Mouse (Mus musculus) ovary, postnatal 14 days (tissue): ENCODE data around the gene Gm9195.
A peak's percentile ranks its signal among the peaks of the same experiment; 100 is the strongest.

Experiments used
- DNase-seq: peaks from one replicate; pipeline ENCODE4 v3.0.0; 2022; ENCODE audit warnings: low spot score

Gm9195 gene

GRCm38 (mm10) chr14:72442936-72443335 lies 48.7 kb downstream of the Gm9195 start:
- DNase-seq = no peak

GRCm38 (mm10) chr14:72440929-72441328 lies 50.7 kb downstream of the Gm9195 start:
- DNase-seq = no peak

DNA sequence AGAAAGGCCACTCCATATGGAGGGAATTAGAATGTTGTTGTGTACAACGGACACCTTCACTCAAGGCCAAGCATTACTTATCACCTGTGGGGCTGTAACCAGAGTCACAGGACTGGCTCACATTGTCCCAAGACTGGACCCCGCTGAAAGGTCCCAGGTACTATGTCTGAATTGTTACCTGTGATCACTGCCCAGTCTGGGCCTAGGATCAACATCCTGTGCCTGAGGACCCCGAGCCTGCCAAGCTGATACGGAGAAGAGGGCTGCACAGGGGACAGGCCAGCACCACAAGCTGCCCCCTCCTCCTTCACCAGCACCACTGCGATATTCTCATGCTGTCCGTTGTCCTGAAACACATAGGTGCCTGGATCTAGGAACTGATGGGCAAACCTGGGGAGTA lies 51.2 kb downstream of the Gm9195 start:
- no peak for DNase-seq

DNA sequence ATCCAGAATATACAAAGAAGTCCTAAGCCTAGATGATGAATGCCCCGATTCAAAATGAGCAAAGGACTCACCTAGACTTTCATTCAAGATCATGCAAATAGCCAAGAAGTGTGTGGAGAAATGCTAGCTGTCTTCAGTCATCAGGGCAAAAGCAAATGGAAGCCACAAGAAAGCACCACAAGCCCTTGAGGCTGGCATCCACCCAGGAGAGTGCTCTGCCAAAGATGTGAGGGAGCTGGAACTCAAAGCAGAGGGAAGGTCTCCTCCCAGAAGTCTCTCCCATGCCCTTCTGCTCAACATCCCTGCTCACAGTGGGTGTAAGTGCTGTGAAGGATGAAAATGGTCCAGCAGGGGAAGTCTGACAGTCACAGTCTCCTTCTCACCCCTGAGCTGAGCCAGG lies 52.7 kb downstream of the Gm9195 start:
- DNase-seq = no peak

GRCm38 (mm10) chr14:72389696-72390095 lies 101.9 kb downstream of the Gm9195 start:
- DNase-seq = peak; percentile 54

- no peak for DNase-seq
Observed at GRCm38 (mm10) chr14:72389288-72389687, 102.3 kb downstream of the Gm9195 start.

GRCm38 (mm10) chr14:72377224-72377623 lies 114.4 kb downstream of the Gm9195 start:
- peak; percentile 34 for DNase-seq
